Mouse (Mus musculus) spleen, adult 10 weeks (tissue): ENCODE measurements around the gene Tex47. TPM values are rescaled to one million over a fixed set of nuclear protein-coding genes. Genes with fewer than 3 reads are reported as not detected.

Experiments
- polyA plus RNA-seq: library from polyadenylated mRNA; stranded (reverse); fragments of 350-450 nt; fragmentation: Illumina TruSeq; extraction: RNeasy Lipid Tissue Mini Kit (QIAGEN cat#74804); gene quantifications from one replicate; pipeline ENCODE4 v1.2.3, GENCODE M21; 2015; ENCODE audit warnings: low replicate concordance; ENCODE audit not compliant: insufficient read depth

Tex47 gene
- polyA plus RNA-seq, result not detected

GRCm38 (mm10) chr5:7303819-7304218 lies at the start of gene Tex47:
Gene Tex47 (plus strand): TSS chr5:7304119.

GRCm38 (mm10) chr5:7344145-7345010 lies 40.5 kb downstream of the Tex47 start, which contains the start of gene Zfp804b:
Gene Zfp804b (minus strand): TSS chr5:7344756.

Other genes with a start within 250 kb of the Tex47 start
- not detected for gene Zfp804b, start 40.6 kb downstream of the Tex47 start, polyA plus RNA-seq